Mouse (Mus musculus) CH12.LX (cell line): ENCODE data around the gene Jak2.

ENCODE experiments used
- CHD2 ChIP-seq: IDR thresholded peaks from 2 replicates; pipeline ENCODE4 v1.6.1; 2011; ENCODE audit warnings: low read length, improper control_type of control experiment
- CTCF ChIP-seq, 2 experiments: IDR thresholded peaks in 1 of 2; conservative IDR thresholded peaks in 1 of 2; 2 replicates each; pipeline ENCODE4 v1.5.1; 2011 to 2012; ENCODE audit warnings: low read depth in 2 of 2, low read length in 2 of 2, improper control_type of control experiment in 1 of 2, inconsistent platforms in 1 of 2, mild to moderate bottlenecking in 1 of 2, moderate library complexity in 1 of 2
- EP300 ChIP-seq: IDR thresholded peaks from 2 replicates; pipeline ENCODE4 v1.6.1; 2011; ENCODE audit warnings: low read length, improper control_type of control experiment
- HCFC1 ChIP-seq: IDR thresholded peaks from 2 replicates; pipeline ENCODE4 v1.6.1; 2012; ENCODE audit warnings: low read depth, mild to moderate bottlenecking, inconsistent platforms, low read length, improper control_type of control experiment
- IRF4 ChIP-seq: IDR thresholded peaks from 2 replicates; pipeline ENCODE4 v1.6.1; 2014; ENCODE audit warnings: low read depth, mild to moderate bottlenecking, inconsistent platforms, low read length, improper control_type of control experiment
- JUND ChIP-seq: conservative IDR thresholded peaks from 2 replicates; pipeline ENCODE4 v1.6.1; 2011; ENCODE audit warnings: low read depth, low read length, improper control_type of control experiment
- MEF2A ChIP-seq: IDR thresholded peaks from 2 replicates; pipeline ENCODE4 v1.6.1; 2014; ENCODE audit warnings: low read depth, mild to moderate bottlenecking, inconsistent platforms, low read length, improper control_type of control experiment, borderline replicate concordance
- POLR2A ChIP-seq: IDR thresholded peaks from 2 replicates; pipeline ENCODE4 v1.6.1; 2011; ENCODE audit warnings: low read depth, mild to moderate bottlenecking, improper control_type of control experiment, low read length
- POLR2AphosphoS2 ChIP-seq: IDR thresholded peaks from 2 replicates; pipeline ENCODE4 v1.6.1; 2011; ENCODE audit warnings: low read depth, low read length, improper control_type of control experiment

DNA sequence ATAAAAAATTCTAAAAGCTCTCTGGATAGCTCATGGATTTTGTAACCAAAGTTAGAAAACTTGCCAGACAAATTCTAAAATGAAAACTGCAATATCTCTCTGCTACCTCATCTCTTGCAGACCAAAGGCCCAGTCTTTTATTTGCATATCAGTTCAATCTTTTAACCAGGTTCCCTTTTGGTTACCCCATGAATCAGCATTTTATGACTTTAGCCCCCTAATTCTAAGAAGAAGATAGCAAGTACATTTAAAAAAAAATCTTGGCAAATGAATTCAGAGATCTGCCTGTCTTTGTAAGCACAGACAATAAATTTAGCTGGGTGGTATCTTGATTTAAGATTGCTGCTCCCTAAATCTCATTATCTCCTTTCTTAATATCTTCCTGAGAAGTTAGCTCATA, 26.7 kb upstream of the Jak2 start:
- no peak for TF ChIP-seq CTCF (conservative IDR thresholded peaks at IDR 0.05 in 1 of 2, IDR thresholded peaks at IDR 0.05 in 1 of 2; ENCODE audit: low read depth in 2 of 2, low read length in 2 of 2)
- TF ChIP-seq HCFC1, result no peak
- no peak for TF ChIP-seq MEF2A
- TF ChIP-seq IRF4, result no peak
- TF ChIP-seq EP300, result no peak
- TF ChIP-seq POLR2A, result no peak
- no peak for TF ChIP-seq POLR2AphosphoS2
- TF ChIP-seq CHD2, result no peak
- TF ChIP-seq JUND, result no peak
